Mouse (Mus musculus) heart, postnatal 0 days (tissue): ENCODE results near the gene Prodh2. TPM values are rescaled to one million over a fixed set of nuclear protein-coding genes. Genes with fewer than 3 reads are reported as not detected.

Experiments
- ATAC-seq: fragments of 200-750 bp; cut with Nextera tagmentation; 2 replicates; pipeline ENCODE4 v1.8.0; 2017; ENCODE audit warnings: low read depth, moderate number of reproducible peaks, moderate library complexity; ENCODE audit not compliant: insufficient read depth
- DNase-seq: peaks from one replicate; pipeline ENCODE4 v3.0.0-alpha.2; 2016; ENCODE audit warnings: low spot score
- H3K27ac ChIP-seq: fragments of 300-500 bp; sonication (generic); 2 replicates; pipeline ENCODE4 v1.5.1; 2014; ENCODE audit warnings: low read depth, mild to moderate bottlenecking
- H3K27me3 ChIP-seq: fragments of 300-500 bp; sonication (generic); 2 replicates; pipeline ENCODE4 v1.6.1; 2014; ENCODE audit warnings: low read length, mixed read lengths; ENCODE audit not compliant: control insufficient read depth, insufficient read depth
- H3K36me3 ChIP-seq: fragments of 300-500 bp; sonication (generic); replicated peaks from 2 replicates; pipeline ENCODE4 v1.6.1; 2014; ENCODE audit warnings: low read length, mixed read lengths; ENCODE audit not compliant: control insufficient read depth, insufficient read depth
- H3K4me1 ChIP-seq: fragments of 300-500 bp; sonication (generic); 2 replicates; pipeline ENCODE4 v1.6.1; 2014; ENCODE audit warnings: antibody characterized with exemption; ENCODE audit not compliant: control insufficient read depth, insufficient read depth
- H3K4me2 ChIP-seq: fragments of 300-500 bp; sonication (generic); 2 replicates; pipeline ENCODE4 v1.6.1; 2014; ENCODE audit warnings: low read depth, mild to moderate bottlenecking, low read length, moderate library complexity
- H3K4me3 ChIP-seq: fragments of 300-500 bp; sonication (generic); 2 replicates; pipeline ENCODE4 v1.5.1; 2014; ENCODE audit warnings: low read depth, low read length
- H3K9ac ChIP-seq: fragments of 300-500 bp; sonication (generic); replicated peaks from 2 replicates; pipeline ENCODE4 v1.6.1; 2014; ENCODE audit warnings: low read depth, low read length, mixed read lengths
- H3K9me3 ChIP-seq: fragments of 300-500 bp; sonication (generic); replicated peaks from 2 replicates; pipeline ENCODE4 v1.6.1; 2016; ENCODE audit warnings: low read length; ENCODE audit not compliant: control insufficient read depth
- CTCF ChIP-seq: IDR thresholded peaks from 2 replicates; pipeline ENCODE4 v1.5.1; 2016; ENCODE audit warnings: antibody characterized with exemption, control low read depth, low read depth
- EP300 ChIP-seq: IDR thresholded peaks from 2 replicates; pipeline ENCODE4 v1.6.1; 2016; ENCODE audit warnings: antibody characterized with exemption, low read depth
- WGBS: fragments of 180-500 bp; shearing (Covaris S2); extraction: QIAGEN DNeasy Blood & Tissue Kit; methylation state at CpG from one replicate; pipeline ENCODE4 v1.1.7; 2014; 5-methylcytosine and 5-hydroxymethylcytosine counted together
- polyA plus RNA-seq: library from polyadenylated mRNA; unstranded; fragments of >200 nt; fragmentation: Nextera tagmentation; extraction: Ambion mirVana; gene quantifications from 2 replicates; pipeline ENCODE4 v1.2.1, GENCODE M21; 2015
- total RNA-seq: library from RNA; depleted of rRNA; stranded (reverse); fragments of >200 nt; gene quantifications from 2 replicates; pipeline ENCODE4 v1.2.3, GENCODE M21; 2014; ENCODE audit warnings: low replicate concordance

Gene Prodh2
- total and polyA plus RNA-seq, 2 experiments from 2014 or later = not detected

GRCm38 (mm10) chr7:30453327-30453726 lies 40.1 kb upstream of the Prodh2 start:
- 21% methylated on average over 25 of the region's 25 CpGs for WGBS
- H3K27me3 ChIP-seq = peaks cover 60% of the 10 kb centered on the region
- no peak overlapping the region for H3K27ac ChIP-seq
- ATAC-seq (no peak), DNase-seq (no peak)
- H3K4me1 ChIP-seq = no peaks in the 10 kb centered on the region
- TF ChIP-seq EP300 (no peak), CTCF (no peak)
- no peak overlapping the region for H3K4me3 ChIP-seq
- no peaks in the 10 kb centered on the region for H3K9me3 ChIP-seq
- no peak overlapping the region for H3K9ac ChIP-seq
- H3K4me2 ChIP-seq = no peak overlapping the region
- no peaks in the 10 kb centered on the region for H3K36me3 ChIP-seq

- peaks cover 65% of the 10 kb centered on the region for H3K27me3 ChIP-seq
- no peaks in the 10 kb centered on the region for H3K9me3 ChIP-seq
- no peak for ATAC-seq
- no peaks in the 10 kb centered on the region for H3K36me3 ChIP-seq
- no peak overlapping the region for H3K27ac ChIP-seq
- H3K4me1 ChIP-seq = no peaks in the 10 kb centered on the region
- 4% methylated on average over 25 of the region's 25 CpGs for WGBS
- no peak overlapping the region for H3K4me2 ChIP-seq
- H3K4me3 ChIP-seq = no peak overlapping the region
- TF ChIP-seq EP300 (no peak), CTCF (no peak)
- H3K9ac ChIP-seq = no peak overlapping the region
- no peak for DNase-seq
These were observed 39.7 kb upstream of the Prodh2 start for GRCm38 (mm10) chr7:30453766-30454165.

DNA sequence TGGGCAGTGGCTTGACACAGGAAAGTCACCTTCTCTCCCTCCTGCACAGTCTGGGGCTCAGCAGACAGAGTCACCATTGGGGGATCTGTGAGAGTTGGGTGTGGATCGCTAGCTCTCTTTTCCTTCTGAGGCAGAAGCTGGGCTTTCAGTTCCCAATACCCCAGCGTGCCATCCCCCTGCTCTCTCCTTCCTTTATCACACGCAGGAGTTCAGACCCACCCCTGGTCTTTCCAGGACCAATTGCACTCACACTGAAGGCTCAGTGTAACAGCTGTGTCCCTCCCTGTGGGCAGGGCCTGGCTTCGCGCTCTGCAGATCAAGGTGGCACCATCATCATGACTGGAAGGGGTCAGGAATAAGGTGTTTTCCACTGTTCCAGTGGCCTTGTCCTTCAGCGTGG lies 39.2 kb upstream of the Prodh2 start:
- TF ChIP-seq CTCF (no peak), EP300 (no peak)
- Histone ChIP-seq H3K9ac (no peak overlapping the region), H3K36me3 (no peaks in the 10 kb centered on the region), H3K9me3 (no peaks in the 10 kb centered on the region), H3K4me3 (no peak overlapping the region), H3K4me2 (no peak overlapping the region), H3K27me3 (peaks cover 70% of the 10 kb centered on the region), H3K4me1 (no peaks in the 10 kb centered on the region), H3K27ac (no peak overlapping the region)
- DNase-seq (no peak), ATAC-seq (no peak)
- 14% methylated on average over 6 of the region's 6 CpGs for WGBS

DNA sequence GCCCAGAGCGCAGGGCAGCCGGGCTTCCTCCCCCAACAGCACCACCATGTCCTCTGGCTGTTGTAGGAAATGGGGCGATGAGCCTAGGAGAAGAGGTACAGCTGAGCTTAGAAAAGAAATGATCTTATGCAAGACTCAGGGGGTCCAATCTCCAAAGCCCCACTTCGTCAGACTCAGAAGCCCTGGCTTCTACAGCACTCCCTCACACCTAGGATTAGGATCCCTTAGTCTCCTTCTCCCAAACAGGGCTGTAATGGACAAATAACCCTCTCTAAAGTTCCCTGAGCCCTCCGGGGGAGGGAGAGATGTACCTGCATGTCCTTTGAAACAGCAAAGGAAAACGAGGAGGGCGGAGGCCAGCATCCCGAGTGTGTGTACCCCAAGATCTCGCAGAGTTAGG lies 36.9 kb upstream of the Prodh2 start:
- no peaks in the 10 kb centered on the region for H3K36me3 ChIP-seq
- H3K27me3 ChIP-seq = peaks cover 90% of the 10 kb centered on the region
- H3K9me3 ChIP-seq = no peaks in the 10 kb centered on the region
- H3K9ac ChIP-seq = no peak overlapping the region
- H3K4me2 ChIP-seq = no peak overlapping the region
- ATAC-seq (no peak), DNase-seq (no peak)
- no peaks in the 10 kb centered on the region for H3K4me1 ChIP-seq
- no peak overlapping the region for H3K4me3 ChIP-seq
- H3K27ac ChIP-seq = no peak overlapping the region
- 3% methylated on average over 9 of the region's 9 CpGs for WGBS
- TF ChIP-seq CTCF (no peak), EP300 (no peak)

- no peak for ATAC-seq
- Histone ChIP-seq H3K9me3 (no peaks in the 10 kb centered on the region), H3K27ac (no peak overlapping the region), H3K9ac (no peak overlapping the region), H3K4me2 (0 out of 2 replicates have a peak overlapping the region, but pooled peaks have one; percentile 5), H3K4me3 (no peak overlapping the region), H3K4me1 (no peaks in the 10 kb centered on the region), H3K36me3 (no peaks in the 10 kb centered on the region), H3K27me3 (peaks cover 91% of the 10 kb centered on the region)
- TF ChIP-seq CTCF = no peak
- TF ChIP-seq EP300 = no peak
- WGBS = 2% methylated on average over 31 of the region's 31 CpGs
- DNase-seq = no peak
These were observed 36.4 kb upstream of the Prodh2 start for GRCm38 (mm10) chr7:30456911-30457628.
